Mouse (Mus musculus) thymus, adult 2 months (tissue): ENCODE measurements around the gene Mob4.

Experiments
- CTCF ChIP-seq: fragments of 200-500 bp; IDR thresholded peaks from 2 replicates; pipeline ENCODE4 v1.5.1; 2012; ENCODE audit warnings: mild to moderate bottlenecking, control low read depth, low read length, moderate library complexity, borderline replicate concordance; ENCODE audit not compliant: control insufficient read depth, poor library complexity, insufficient read depth; ENCODE audit errors: extremely low read depth
- POLR2A ChIP-seq: fragments of 200-500 bp; IDR thresholded peaks from 2 replicates; pipeline ENCODE4 v1.6.1; 2012; ENCODE audit warnings: mild to moderate bottlenecking, low read length, control low read depth, moderate library complexity; ENCODE audit not compliant: control insufficient read depth, poor library complexity, insufficient read depth; ENCODE audit errors: extremely low read depth

DNA sequence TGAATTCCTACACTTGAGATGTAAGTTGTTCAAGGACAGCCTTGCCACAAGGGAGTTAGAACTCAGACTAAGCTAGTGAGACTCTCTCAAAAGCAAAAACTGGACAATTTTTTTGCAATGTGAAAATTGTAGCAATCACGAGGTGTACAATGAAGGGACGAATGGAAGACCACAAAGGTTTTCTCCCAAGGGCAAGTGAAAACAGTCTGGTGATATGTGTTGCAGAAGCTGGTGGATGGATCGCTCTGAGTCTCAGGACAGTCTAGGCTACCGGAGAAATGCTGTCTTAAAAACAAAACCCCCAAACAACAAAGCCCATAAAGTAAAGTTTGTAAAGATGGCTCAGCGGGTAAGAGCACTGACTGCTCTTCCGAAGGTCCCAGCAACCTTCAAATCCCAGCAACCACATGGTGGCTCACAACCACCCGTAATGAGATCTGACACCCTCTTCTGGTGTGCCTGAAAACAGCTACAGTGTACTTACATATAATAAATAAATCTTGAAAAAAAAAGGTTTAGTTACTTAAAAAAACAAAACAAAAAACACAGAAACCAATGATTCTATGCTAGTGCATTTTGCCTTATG is 45.2 kb upstream of the Mob4 start:
- no peak for TF ChIP-seq CTCF
- no peak for TF ChIP-seq POLR2A
